Mouse (Mus musculus) thymus, adult 2 months (tissue): ENCODE measurements around the gene Ado.

Experiments used
- CTCF ChIP-seq: fragments of 200-500 bp; IDR thresholded peaks from 2 replicates; pipeline ENCODE4 v1.5.1; 2012; ENCODE audit warnings: mild to moderate bottlenecking, control low read depth, low read length, moderate library complexity, borderline replicate concordance; ENCODE audit not compliant: control insufficient read depth, poor library complexity, insufficient read depth; ENCODE audit errors: extremely low read depth
- POLR2A ChIP-seq: fragments of 200-500 bp; IDR thresholded peaks from 2 replicates; pipeline ENCODE4 v1.6.1; 2012; ENCODE audit warnings: mild to moderate bottlenecking, low read length, control low read depth, moderate library complexity; ENCODE audit not compliant: control insufficient read depth, poor library complexity, insufficient read depth; ENCODE audit errors: extremely low read depth

- TF ChIP-seq CTCF (no peak), POLR2A (no peak)
Measured at GRCm38 (mm10) chr10:67569539-67569938, 20.8 kb upstream of the Ado start.
